Mouse (Mus musculus) ES-E14 (cell line): ENCODE data around the gene Baiap2. TPM values are rescaled to one million over a fixed set of nuclear protein-coding genes. Genes with fewer than 3 reads are reported as not detected.

Experiments
- DNase-seq: peaks from one replicate; pipeline ENCODE4 v3.0.0-alpha.2; 2013; ENCODE audit warnings: low read depth, low spot score
- H3K27ac ChIP-seq: 2 replicates; pipeline ENCODE4 v1.5.1; 2012; ENCODE audit warnings: low read depth, mild to moderate bottlenecking, low read length, moderate library complexity, mixed read lengths; ENCODE audit not compliant: poor library complexity, insufficient read depth, severe bottlenecking
- H3K36me3 ChIP-seq: 2 replicates; pipeline ENCODE4 v1.6.1; 2012; ENCODE audit warnings: mild to moderate bottlenecking, low read length, moderate library complexity, mixed read lengths; ENCODE audit not compliant: control insufficient read depth, poor library complexity, insufficient read depth, severe bottlenecking
- H3K4me1 ChIP-seq, 2 experiments: fragments of 150-350 bp in 1 of 2; sonication (generic) in 1 of 2; 2 replicates each; pipeline ENCODE4 v1.6.1; 2012; ENCODE audit warnings: low read length in 2 of 2, mild to moderate bottlenecking in 1 of 2, mixed read lengths in 1 of 2; ENCODE audit not compliant: control insufficient read depth in 2 of 2, insufficient read depth in 2 of 2, poor library complexity in 1 of 2
- H3K4me3 ChIP-seq, 2 experiments: fragments of 150-350 bp in 1 of 2; sonication (generic) in 1 of 2; 2 replicates each; pipeline ENCODE4 v1.5.1; 2012; ENCODE audit warnings: low read length in 2 of 2, low read depth in 1 of 2, mild to moderate bottlenecking in 1 of 2, mixed read lengths in 1 of 2; ENCODE audit not compliant: insufficient read depth in 1 of 2, poor library complexity in 1 of 2, severe bottlenecking in 1 of 2
- H3K9ac ChIP-seq: 2 replicates; pipeline ENCODE4 v1.6.1; 2012; ENCODE audit warnings: low read depth, mild to moderate bottlenecking, low read length, mixed read lengths; ENCODE audit not compliant: poor library complexity, insufficient read depth, severe bottlenecking
- H3K9me3 ChIP-seq: fragments of 150-350 bp; sonication (generic); 2 replicates; pipeline ENCODE4 v1.6.1; 2012; ENCODE audit warnings: low read depth, mild to moderate bottlenecking, low read length; ENCODE audit not compliant: control insufficient read depth, insufficient read depth
- CHD2 ChIP-seq: IDR thresholded peaks from 2 replicates; pipeline ENCODE4 v1.6.1; 2014; ENCODE audit warnings: mild to moderate bottlenecking, low read depth, low read length, inconsistent platforms
- HCFC1 ChIP-seq: IDR thresholded peaks from 2 replicates; pipeline ENCODE4 v1.6.1; 2012; ENCODE audit warnings: low read length, inconsistent platforms, borderline replicate concordance; ENCODE audit not compliant: insufficient read depth
- ZC3H11A ChIP-seq: IDR thresholded peaks from 2 replicates; pipeline ENCODE4 v1.6.1; 2012; ENCODE audit warnings: low read depth, mild to moderate bottlenecking, inconsistent platforms, low read length, borderline replicate concordance
- ZNF384 ChIP-seq: IDR thresholded peaks from 2 replicates; pipeline ENCODE4 v1.6.1; 2012; ENCODE audit warnings: low read depth, low read length, inconsistent platforms
- in situ Hi-C, 2 experiments: fragments of 600-800 bp; cut with MboI; formaldehyde crosslinking; loops; one replicate each; pipeline ENCODE4 v1.15.1; 2025; ENCODE audit warnings: low sequenced_read_pairs in 2 of 2, inconsistent platforms in 1 of 2; ENCODE audit not compliant: unreplicated experiment in 2 of 2
- total RNA-seq: library from RNA; depleted of rRNA; stranded (reverse); fragments of 300-350 nt; gene quantifications from 2 replicates; pipeline ENCODE4 v1.2.3, GENCODE M21; 2012; rRNA removed

The Baiap2 gene
- total RNA-seq, 1 experiment, result 23.3 TPM

- no peak overlapping the region for H3K27ac ChIP-seq
- H3K36me3 ChIP-seq, result no peaks in the 10 kb centered on the region
- no peaks in the 10 kb centered on the region for H3K9me3 ChIP-seq
- TF ChIP-seq ZC3H11A, result no peak
- no peak for TF ChIP-seq HCFC1
- TF ChIP-seq CHD2, result no peak
- TF ChIP-seq ZNF384, result no peak
- no peak overlapping the region for H3K4me3 ChIP-seq
- H3K4me1 ChIP-seq, result peaks cover 0 to 3% of the 10 kb centered on the region in 2 experiments; a peak in 1 of 4 replicates
- H3K9ac ChIP-seq, result no peak overlapping the region
- DNase-seq, result no peak
- in situ Hi-C loops, result no loop called here
Observed at GRCm38 (mm10) chr11:120055953-120056732, 113.6 kb downstream of the Baiap2 start.

Other genes starting within 250 kb of the Baiap2 start
- 48.1 and 58.1 TPM in 2 replicates for gene Chmp6, start 29.3 kb upstream of the Baiap2 start, total RNA-seq
- gene Aatk, start 104.4 kb downstream of the Baiap2 start, total RNA-seq, result 1.2 and 2.2 TPM in 2 replicates
- gene Cep131, start 144.1 kb downstream of the Baiap2 start, total RNA-seq, result 24.0 and 43.4 TPM in 2 replicates
- 26.5 and 37.1 TPM in 2 replicates for gene Tepsin, start 156.0 kb downstream of the Baiap2 start, total RNA-seq
- gene Ndufaf8, start 156.2 kb downstream of the Baiap2 start, total RNA-seq, result 48.8 and 49.3 TPM in 2 replicates
- 146 and 216 TPM in 2 replicates for gene Slc38a10, start 208.6 kb downstream of the Baiap2 start, total RNA-seq